Mouse (Mus musculus): Measurements from ENCODE around the gene Arhgap22. TPM values are rescaled to one million over a fixed set of nuclear protein-coding genes. Genes with fewer than 3 reads are reported as not detected.

Arhgap22 gene
- total and polyA plus RNA-seq, 3 experiments, result 0.17 to 0.39 (median 0.29) TPM

DNA sequence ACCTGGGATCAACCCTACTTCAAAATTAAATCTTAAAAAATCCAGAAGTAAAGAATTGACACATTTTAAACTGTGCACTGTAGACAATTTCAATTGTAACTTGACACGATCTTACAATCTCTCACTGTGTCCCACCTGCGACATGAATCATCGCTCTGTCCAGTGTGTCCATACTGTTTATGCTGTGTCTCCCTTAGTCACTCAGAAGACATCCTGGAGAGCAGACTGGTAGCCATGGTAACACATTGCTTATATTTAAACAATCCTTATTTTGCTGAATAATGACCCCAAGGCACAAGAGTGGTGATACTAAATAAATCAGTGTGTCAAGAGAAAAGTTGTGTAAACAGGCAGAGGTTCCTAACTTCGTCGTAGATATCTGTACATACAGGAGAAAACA lies 44.4 kb downstream of the Arhgap22 start:
- DNase-seq (ENCODE audit: extremely low read depth), result no peak
- Histone ChIP-seq H3K4me1 (ENCODE audit: control insufficient read depth in 1 of 2, insufficient read depth in 2 of 2) (no peaks in the 10 kb centered on the region), H3K9ac (ENCODE audit: insufficient read depth, low read depth) (no peak overlapping the region), H3K9me3 (replicated peaks; ENCODE audit: low read length) (no peaks in the 10 kb centered on the region), H3K36me3 (replicated peaks in 1 of 2; ENCODE audit: control insufficient read depth in 1 of 2, insufficient read depth in 1 of 2, low read length in 1 of 2) (no peaks in the 10 kb centered on the region), H3K4me2 (ENCODE audit: insufficient read depth, low read depth, poor library complexity, severe bottlenecking) (no peak overlapping the region), H3K27me3 (replicated peaks) (peaks cover 2% of the 10 kb centered on the region), H3K4me3 (replicated peaks in 1 of 3; ENCODE audit: low read depth in 2 of 3, low read length in 2 of 3, poor library complexity in 1 of 3) (no peak overlapping the region), H3K27ac (ENCODE audit: insufficient read depth, low read depth) (no peak overlapping the region), H3K79me2 (replicated peaks; ENCODE audit: control insufficient read depth, extremely low read depth, insufficient read depth, poor library complexity, severe bottlenecking) (no peaks in the 10 kb centered on the region)
- dilution Hi-C loops (cut with MboI; ENCODE audit: extremely low pct_ligation_motif_present, extremely low pct_unique_long_range_greater_than_20kb, low sequenced_read_pairs) (no loop called here), in situ Hi-C loops (cut with MboI; ENCODE audit: low pct_ligation_motif_present, low pct_unique_long_range_greater_than_20kb, low sequenced_read_pairs) (no loop called here)
- TF ChIP-seq TCF12 (IDR thresholded peaks at IDR 0.05; ENCODE audit: low read depth, low read length) (no peak), NRF1 (IDR thresholded peaks at IDR 0.05; ENCODE audit: low read depth, low read length) (no peak), POLR2AphosphoS2 (IDR thresholded peaks at IDR 0.05; ENCODE audit: low read depth, low read length) (no peak), HCFC1 (IDR thresholded peaks at IDR 0.05; ENCODE audit: low read depth, low read length) (no peak), MAX (IDR thresholded peaks at IDR 0.05; ENCODE audit: low read length) (no peak), CHD2 (IDR thresholded peaks at IDR 0.05; ENCODE audit: low read length) (no peak), KAT2A (IDR thresholded peaks at IDR 0.05; ENCODE audit: insufficient replicate concordance, low read length) (no peak), EP300 (IDR thresholded peaks at IDR 0.05; ENCODE audit: low read length) (no peak), MAZ (IDR thresholded peaks at IDR 0.05; ENCODE audit: low read depth, low read length) (no peak), BHLHE40 (IDR thresholded peaks at IDR 0.05; ENCODE audit: low read depth, low read length) (no peak), ZNF384 (IDR thresholded peaks at IDR 0.05; ENCODE audit: low read depth, low read length) (no peak), RAD21 (IDR thresholded peaks at IDR 0.05; ENCODE audit: low read depth, low read length) (no peak), MEF2A (IDR thresholded peaks at IDR 0.05; ENCODE audit: borderline replicate concordance, low read depth, low read length) (no peak), IRF4 (IDR thresholded peaks at IDR 0.05; ENCODE audit: low read depth, low read length) (no peak), CHD1 (IDR thresholded peaks at IDR 0.05; ENCODE audit: low read depth, low read length) (no peak), USF1 (IDR thresholded peaks at IDR 0.05; ENCODE audit: low read depth, low read length) (no peak), E2F4 (IDR thresholded peaks at IDR 0.05; ENCODE audit: insufficient replicate concordance, low read depth, low read length) (no peak), UBTF (IDR thresholded peaks at IDR 0.05; ENCODE audit: low read depth, low read length) (no peak), TBP (conservative IDR thresholded peaks at IDR 0.05; ENCODE audit: low read depth, low read length) (no peak)

DNA sequence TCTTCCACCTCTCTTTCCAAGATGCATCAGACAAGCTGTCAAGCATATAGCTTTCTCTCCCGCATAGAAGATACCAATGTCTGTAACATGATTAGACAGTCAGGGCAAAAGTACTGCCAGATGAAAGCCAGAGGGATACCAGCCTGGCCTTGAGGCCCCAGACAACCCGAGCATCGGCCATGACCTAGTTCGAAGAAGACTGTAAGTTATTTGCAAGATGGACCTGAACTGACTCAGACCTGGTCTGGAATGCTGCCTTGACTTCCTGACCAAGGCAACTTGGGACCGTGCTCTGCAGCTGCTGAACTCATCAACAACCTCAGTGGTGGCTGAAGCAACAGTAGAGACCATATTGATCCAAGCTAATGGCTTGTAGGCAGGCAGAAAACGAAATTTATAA lies 46.3 kb downstream of the Arhgap22 start:
- H3K9me3 ChIP-seq (replicated peaks; ENCODE audit: low read length), result peaks cover 4% of the 10 kb centered on the region
- no peak overlapping the region for H3K27ac ChIP-seq (ENCODE audit: insufficient read depth, low read depth)
- H3K9ac ChIP-seq (ENCODE audit: insufficient read depth, low read depth), result no peak overlapping the region
- no peak overlapping the region for H3K4me2 ChIP-seq (ENCODE audit: insufficient read depth, low read depth, poor library complexity, severe bottlenecking)
- peaks cover 2% of the 10 kb centered on the region for H3K27me3 ChIP-seq (replicated peaks)
- in situ Hi-C loops (cut with MboI; ENCODE audit: low pct_ligation_motif_present, low pct_unique_long_range_greater_than_20kb, low sequenced_read_pairs) (no loop called here), dilution Hi-C loops (cut with MboI; ENCODE audit: extremely low pct_ligation_motif_present, extremely low pct_unique_long_range_greater_than_20kb, low sequenced_read_pairs) (no loop called here)
- TF ChIP-seq KAT2A (IDR thresholded peaks at IDR 0.05; ENCODE audit: insufficient replicate concordance, low read length) (no peak), MYC (IDR thresholded peaks at IDR 0.05; ENCODE audit: low read depth, low read length) (no peak), JUND (conservative IDR thresholded peaks at IDR 0.05; ENCODE audit: low read depth, low read length) (no peak), EP300 (IDR thresholded peaks at IDR 0.05; ENCODE audit: low read length) (no peak), ZC3H11A (IDR thresholded peaks at IDR 0.05; ENCODE audit: low read depth, low read length) (no peak), UBTF (IDR thresholded peaks at IDR 0.05; ENCODE audit: low read depth, low read length) (no peak), USF1 (IDR thresholded peaks at IDR 0.05; ENCODE audit: low read depth, low read length) (no peak), ZNF384 (IDR thresholded peaks at IDR 0.05; ENCODE audit: low read depth, low read length) (no peak)
- H3K4me1 ChIP-seq (ENCODE audit: control insufficient read depth in 1 of 2, insufficient read depth in 2 of 2), result no peaks in the 10 kb centered on the region
- no peaks in the 10 kb centered on the region for H3K79me2 ChIP-seq (replicated peaks; ENCODE audit: control insufficient read depth, extremely low read depth, insufficient read depth, poor library complexity, severe bottlenecking)
- H3K4me3 ChIP-seq (replicated peaks in 1 of 3; ENCODE audit: low read depth in 2 of 3, low read length in 2 of 3, poor library complexity in 1 of 3), result no peak overlapping the region
- DNase-seq (ENCODE audit: extremely low read depth), result no peak
- H3K36me3 ChIP-seq (replicated peaks in 1 of 2; ENCODE audit: control insufficient read depth in 1 of 2, insufficient read depth in 1 of 2, low read length in 1 of 2), result no peaks in the 10 kb centered on the region

Data from CH12.LX (cell line).